Mouse (Mus musculus) liver, adult 2 months (tissue): Measurements from ENCODE around the gene Olfr984. TPM values are rescaled to one million over a fixed set of nuclear protein-coding genes. Genes with fewer than 3 reads are reported as not detected.
A peak's percentile ranks its signal among the peaks of the same experiment; 100 is the strongest.

Experiments used
- DNase-seq: peaks from one replicate; pipeline ENCODE4 v3.0.0-alpha.2; 2011; ENCODE audit warnings: low read depth, low spot score; ENCODE audit errors: extremely low read depth
- H3K27ac ChIP-seq: fragments of 200-500 bp; replicated peaks from 2 replicates; pipeline ENCODE4 v1.5.1; 2012; ENCODE audit warnings: low read depth, mild to moderate bottlenecking, control low read depth, inconsistent platforms, low read length; ENCODE audit not compliant: insufficient read depth
- H3K27me3 ChIP-seq: fragments of 200-500 bp; 2 replicates; pipeline ENCODE4 v1.6.1; 2012; ENCODE audit warnings: mild to moderate bottlenecking, moderate library complexity, low read length, inconsistent platforms; ENCODE audit not compliant: control insufficient read depth, insufficient read depth
- H3K36me3 ChIP-seq: fragments of 200-500 bp; 2 replicates; pipeline ENCODE4 v1.6.1; 2012; ENCODE audit warnings: low read length, inconsistent platforms; ENCODE audit not compliant: control insufficient read depth, insufficient read depth
- H3K4me1 ChIP-seq: fragments of 200-500 bp; 2 replicates; pipeline ENCODE4 v1.6.1; 2011; ENCODE audit warnings: low read length; ENCODE audit not compliant: control insufficient read depth, insufficient read depth
- H3K4me3 ChIP-seq: fragments of 200-500 bp; 2 replicates; pipeline ENCODE4 v1.5.1; 2011; ENCODE audit warnings: low read depth, mild to moderate bottlenecking, control low read depth, low read length, moderate library complexity; ENCODE audit not compliant: insufficient read depth
- H3K79me2 ChIP-seq: fragments of 200-500 bp; 2 replicates; pipeline ENCODE4 v1.6.1; 2012; ENCODE audit warnings: inconsistent platforms, mild to moderate bottlenecking, low read length, moderate library complexity; ENCODE audit not compliant: control insufficient read depth, insufficient read depth
- H3K9ac ChIP-seq: fragments of 200-500 bp; 2 replicates; pipeline ENCODE4 v1.6.1; 2012; ENCODE audit warnings: low read depth, mild to moderate bottlenecking, control low read depth, inconsistent platforms, low read length
- CTCF ChIP-seq: fragments of 200-500 bp; IDR thresholded peaks from 2 replicates; pipeline ENCODE4 v1.5.1; 2011; ENCODE audit warnings: low read depth, low read length, control low read depth
- POLR2A ChIP-seq: fragments of 200-500 bp; IDR thresholded peaks from 2 replicates; pipeline ENCODE4 v1.6.1; 2011; ENCODE audit warnings: low read length, control low read depth; ENCODE audit not compliant: insufficient read depth; ENCODE audit errors: extremely low read depth
- WGBS: fragments of 180-500 bp; shearing (Covaris S2); methylation state at CpG from one replicate; pipeline ENCODE4 v1.1.7; 2018; 5-methylcytosine and 5-hydroxymethylcytosine counted together
- polyA plus RNA-seq: library from polyadenylated mRNA; depleted of rRNA; stranded (reverse); fragments of >200 nt; gene quantifications from 2 replicates; pipeline ENCODE4 v1.2.3, GENCODE M21; 2012
- total RNA-seq: library from RNA; depleted of rRNA; stranded (reverse); fragments of >200 nt; gene quantifications from 2 replicates; pipeline ENCODE4 v1.2.3, GENCODE M21; 2014

Olfr984 gene
- total and polyA plus RNA-seq, 2 experiments = not detected

- Histone ChIP-seq H3K36me3 (no peaks in the 10 kb centered on the region), H3K27ac (no peak within 1 kb of the TSS)
- WGBS = 81% methylated on average over 1 of the region's 1 CpGs
These were observed 16.1 kb upstream of the Olfr984 start, which contains the start of gene Olfr985 for GRCm38 (mm10) chr9:40130084-40130483. TSS of gene Olfr985 (minus strand) at chr9:40130184.

DNA sequence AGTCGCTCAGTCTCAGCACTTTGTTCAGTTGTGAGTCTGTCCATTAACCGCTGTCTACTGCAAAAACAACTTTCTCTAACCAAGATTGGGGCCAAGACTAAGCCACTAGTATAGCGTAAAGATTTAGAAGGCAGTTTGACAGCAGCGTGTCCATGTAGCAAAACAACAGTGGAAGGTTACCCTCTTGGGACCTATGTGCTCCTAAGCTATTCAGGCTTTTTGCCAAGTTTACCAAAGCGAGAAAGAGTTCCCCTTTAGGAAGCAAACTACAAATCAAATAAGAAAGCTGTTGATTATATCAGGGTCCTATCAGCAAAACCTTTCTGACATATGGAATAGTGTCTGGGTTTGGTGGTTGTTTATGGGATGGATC is 3.3 kb upstream of the Olfr984 start:
- H3K27ac ChIP-seq = no peak overlapping the region
- H3K4me1 ChIP-seq = no peaks in the 10 kb centered on the region
- no peak overlapping the region for H3K9ac ChIP-seq
- no peaks in the 10 kb centered on the region for H3K79me2 ChIP-seq
- WGBS = 75% methylated on average over 5 of the region's 5 CpGs
- H3K4me3 ChIP-seq = no peak overlapping the region
- H3K27me3 ChIP-seq = no peaks in the 10 kb centered on the region
- TF ChIP-seq CTCF (no peak), POLR2A (no peak)
- H3K36me3 ChIP-seq = no peaks in the 10 kb centered on the region
- no peak for DNase-seq

More at GRCm38 (mm10) chr9:40130084-40130483, 16.1 kb upstream of the Olfr984 start, which contains the start of gene Olfr985:
- no peaks in the 10 kb centered on the region for H3K27me3 ChIP-seq
- no peak for TF ChIP-seq POLR2A
- no peak for TF ChIP-seq CTCF
- no peak within 1 kb of the TSS for H3K4me3 ChIP-seq
- H3K4me1 ChIP-seq = no peaks in the 10 kb centered on the region
- H3K9ac ChIP-seq = no peak within 1 kb of the TSS
- H3K79me2 ChIP-seq = no peaks in the 10 kb centered on the region
- no peak for DNase-seq

- no peaks in the 10 kb centered on the region for H3K36me3 ChIP-seq
- 62% methylated on average over 10 of the region's 10 CpGs for WGBS
- H3K27ac ChIP-seq = no peak overlapping the region
- peak; percentile 23 for DNase-seq
- H3K4me3 ChIP-seq = no peak overlapping the region
- no peaks in the 10 kb centered on the region for H3K27me3 ChIP-seq
- no peaks in the 10 kb centered on the region for H3K4me1 ChIP-seq
- no peak overlapping the region for H3K9ac ChIP-seq
- no peaks in the 10 kb centered on the region for H3K79me2 ChIP-seq
- TF ChIP-seq POLR2A (no peak), CTCF (no peak)
These were observed 2.8 kb upstream of the Olfr984 start for GRCm38 (mm10) chr9:40116645-40117286.

GRCm38 (mm10) chr9:40094769-40095168 is 19.2 kb downstream of the Olfr984 start:
- Histone ChIP-seq H3K27me3 (no peaks in the 10 kb centered on the region), H3K36me3 (no peaks in the 10 kb centered on the region), H3K27ac (no peak overlapping the region), H3K4me3 (no peak overlapping the region), H3K9ac (no peak overlapping the region), H3K4me1 (no peaks in the 10 kb centered on the region), H3K79me2 (no peaks in the 10 kb centered on the region)
- WGBS = 65% methylated on average over 3 of the region's 3 CpGs
- no peak for DNase-seq
- TF ChIP-seq POLR2A (no peak), CTCF (no peak)

- H3K4me3 ChIP-seq = no peak within 1 kb of the TSS
- no peaks in the 10 kb centered on the region for H3K27me3 ChIP-seq
- TF ChIP-seq POLR2A = no peak
- TF ChIP-seq CTCF = no peak
- H3K4me1 ChIP-seq = no peaks in the 10 kb centered on the region
- H3K9ac ChIP-seq = no peak within 1 kb of the TSS
- DNase-seq = no peak
- no peaks in the 10 kb centered on the region for H3K36me3 ChIP-seq
- H3K79me2 ChIP-seq = no peaks in the 10 kb centered on the region
- 67% methylated on average over 2 of the region's 2 CpGs for WGBS
- no peak within 1 kb of the TSS for H3K27ac ChIP-seq
These were observed 20.5 kb downstream of the Olfr984 start, which contains the start of gene Olfr983 for GRCm38 (mm10) chr9:40093495-40093894. TSS of gene Olfr983 (minus strand) at chr9:40093595.

DNA sequence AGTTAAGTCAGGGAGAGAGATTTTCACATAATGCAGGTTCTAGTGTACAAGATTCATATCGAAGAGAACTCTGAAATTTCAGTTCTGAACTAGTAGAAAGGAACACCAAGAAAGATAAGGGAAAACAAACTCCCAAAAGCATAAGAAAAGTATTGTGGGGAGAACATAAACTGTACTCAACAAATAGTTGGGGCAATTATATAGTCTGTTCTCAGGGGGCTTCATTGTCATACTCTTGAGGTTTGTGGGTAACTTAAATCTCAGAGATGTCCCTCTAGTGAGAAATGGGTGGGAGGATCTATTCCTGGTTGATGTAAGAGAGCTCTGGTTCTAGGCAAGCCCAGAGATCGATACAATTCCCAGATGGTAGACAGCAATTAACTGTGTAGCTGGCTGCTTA is 40.5 kb downstream of the Olfr984 start, which contains the start of gene Olfr982:
Gene Olfr982, plus strand, starts transcription at position 301 of the 400 bp plus-strand sequence.
- H3K4me1 ChIP-seq = no peaks in the 10 kb centered on the region
- no peak within 1 kb of the TSS for H3K9ac ChIP-seq
- WGBS = 82% methylated on average over 2 of the region's 2 CpGs
- H3K79me2 ChIP-seq = no peaks in the 10 kb centered on the region
- H3K27me3 ChIP-seq = no peaks in the 10 kb centered on the region
- no peaks in the 10 kb centered on the region for H3K36me3 ChIP-seq
- no peak for DNase-seq
- TF ChIP-seq POLR2A (no peak), CTCF (no peak)
- no peak within 1 kb of the TSS for H3K27ac ChIP-seq
- no peak within 1 kb of the TSS for H3K4me3 ChIP-seq
